Mouse (Mus musculus): ENCODE data around the gene Abcc2. TPM values are rescaled to one million over a fixed set of nuclear protein-coding genes. Genes with fewer than 3 reads are reported as not detected.
A peak's percentile ranks its signal among the peaks of the same experiment; 100 is the strongest.

Abcc2 gene
- polyA plus RNA-seq, 1 experiment from 2014 or later = 5.1 TPM

DNA sequence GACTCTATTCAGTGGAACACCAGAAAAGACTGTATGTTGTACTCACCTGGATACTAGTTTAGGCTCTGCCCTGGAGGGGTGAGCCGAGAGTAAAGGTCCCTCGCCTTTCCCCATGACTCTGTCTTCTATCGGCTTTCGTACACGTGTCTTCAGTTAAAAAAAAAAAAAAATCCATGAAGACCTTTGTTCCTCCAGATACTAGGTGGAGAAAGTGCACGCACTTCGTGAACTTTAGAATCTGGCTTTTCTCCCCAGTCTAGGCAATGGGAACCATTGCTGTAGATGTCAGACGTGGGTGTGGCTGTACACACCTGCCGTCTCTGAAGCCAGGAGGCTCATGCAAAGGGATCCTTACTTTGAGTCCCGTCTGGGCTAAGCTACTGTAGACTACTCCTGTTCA lies 31.3 kb downstream of the Abcc2 start:
- Histone ChIP-seq H3K4me1 (replicated peaks; ENCODE audit: control insufficient read depth, insufficient read depth, low read length) (no peaks in the 10 kb centered on the region; the same call in 1 of the 2 replicates), H3K36me3 (ENCODE audit: control insufficient read depth, insufficient read depth, low read length) (no peaks in the 10 kb centered on the region), H3K9me3 (ENCODE audit: control insufficient read depth, low read length) (no peaks in the 10 kb centered on the region), H3K27ac (ENCODE audit: low read depth, low read length) (no peak overlapping the region), H3K4me3 (ENCODE audit: low read depth, low read length) (no peak overlapping the region), H3K9ac (ENCODE audit: low read depth, low read length) (no peak overlapping the region), H3K4me2 (no peak overlapping the region), H3K27me3 (replicated peaks; ENCODE audit: control insufficient read depth, insufficient read depth, low read length) (no peaks in the 10 kb centered on the region)
- 87% methylated on average over 10 of the region's 10 CpGs for WGBS
- ATAC-seq (replicated peaks; ENCODE audit: low FRiP score) = no peak
- no peak for DNase-seq (ENCODE audit: low spot score)

DNA sequence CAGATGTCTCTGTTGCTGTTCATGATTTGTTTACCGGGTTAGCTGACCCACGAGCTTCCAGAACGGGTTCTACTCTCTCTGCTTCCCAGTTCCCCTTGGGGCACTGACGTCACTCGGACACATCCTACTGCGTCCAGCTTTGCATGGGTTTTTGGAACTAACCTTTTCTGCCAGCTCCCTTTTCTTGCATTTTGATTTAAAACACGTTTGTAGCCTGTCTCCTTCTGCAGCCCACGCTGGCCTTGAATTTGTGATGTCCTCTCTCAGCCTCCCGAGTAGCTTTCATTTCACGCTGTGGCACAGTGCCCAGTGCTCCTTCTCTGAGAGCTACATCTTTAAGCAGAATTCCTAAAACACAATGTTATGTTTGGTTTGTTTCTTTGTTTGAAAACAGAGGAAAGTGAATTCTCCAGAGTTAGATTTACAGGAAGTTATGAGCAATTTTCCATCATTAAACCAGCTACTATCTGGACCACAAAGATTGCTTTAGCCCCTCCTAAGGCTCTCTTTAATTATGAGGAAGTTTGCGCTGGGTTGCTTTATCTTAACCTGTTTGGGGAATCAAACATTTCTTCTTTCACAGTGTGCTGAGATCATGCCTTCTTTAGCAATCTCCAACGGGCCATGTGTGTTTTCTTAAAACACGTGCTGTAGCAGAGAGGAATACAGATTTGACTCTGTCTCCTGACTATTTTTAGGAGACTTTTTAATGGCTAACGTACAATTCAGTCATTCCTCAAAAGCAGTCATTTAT lies 33.8 kb downstream of the Abcc2 start:
- H3K9me3 ChIP-seq (ENCODE audit: control insufficient read depth, low read length) = no peaks in the 10 kb centered on the region
- H3K27me3 ChIP-seq (replicated peaks; ENCODE audit: control insufficient read depth, insufficient read depth, low read length) = no peaks in the 10 kb centered on the region
- H3K4me1 ChIP-seq (replicated peaks; ENCODE audit: control insufficient read depth, insufficient read depth, low read length) = no peaks in the 10 kb centered on the region
- WGBS = 61% methylated on average over 14 of the region's 14 CpGs
- no peak overlapping the region for H3K9ac ChIP-seq (ENCODE audit: low read depth, low read length)
- DNase-seq (ENCODE audit: low spot score) = no peak
- H3K36me3 ChIP-seq (ENCODE audit: control insufficient read depth, insufficient read depth, low read length) = no peaks in the 10 kb centered on the region
- no peak overlapping the region for H3K27ac ChIP-seq (ENCODE audit: low read depth, low read length)
- H3K4me2 ChIP-seq = no peak overlapping the region
- no peak overlapping the region for H3K4me3 ChIP-seq (ENCODE audit: low read depth, low read length)
- ATAC-seq (replicated peaks; ENCODE audit: low FRiP score) = no peak

DNA sequence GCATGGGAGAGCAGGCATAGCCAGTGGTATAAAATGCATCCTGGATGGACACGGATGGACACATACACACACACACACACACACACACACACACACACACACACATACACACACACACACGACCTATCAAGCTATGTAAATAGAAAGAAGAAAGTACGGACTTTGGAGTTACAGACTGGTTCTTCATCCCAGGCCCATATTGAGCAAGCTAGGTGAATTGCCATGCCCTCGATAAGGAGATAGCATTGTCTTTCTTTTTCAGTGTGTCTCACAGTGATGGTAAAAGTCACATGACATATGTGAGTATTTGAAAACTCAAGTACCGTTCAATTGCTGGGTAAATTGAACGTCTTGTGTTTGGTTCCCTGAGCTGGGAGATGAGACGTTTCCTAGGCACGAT lies 44.9 kb downstream of the Abcc2 start:
- Histone ChIP-seq H3K36me3 (ENCODE audit: control insufficient read depth, insufficient read depth, low read length) (no peaks in the 10 kb centered on the region), H3K4me3 (ENCODE audit: low read depth, low read length) (no peak overlapping the region), H3K4me1 (replicated peaks; ENCODE audit: control insufficient read depth, insufficient read depth, low read length) (no peaks in the 10 kb centered on the region), H3K9me3 (ENCODE audit: control insufficient read depth, low read length) (no peaks in the 10 kb centered on the region), H3K9ac (ENCODE audit: low read depth, low read length) (no peak overlapping the region), H3K27ac (ENCODE audit: low read depth, low read length) (no peak overlapping the region), H3K4me2 (no peak overlapping the region), H3K27me3 (replicated peaks; ENCODE audit: control insufficient read depth, insufficient read depth, low read length) (no peaks in the 10 kb centered on the region)
- ATAC-seq (replicated peaks; ENCODE audit: low FRiP score) = no peak
- no peak for DNase-seq (ENCODE audit: low spot score)
- 70% methylated on average over 8 of the region's 8 CpGs for WGBS

- no peaks in the 10 kb centered on the region for H3K9me3 ChIP-seq (ENCODE audit: control insufficient read depth, low read length)
- ATAC-seq (replicated peaks; ENCODE audit: low FRiP score) = no peak
- no peak overlapping the region; the same call in 1 of the 2 replicates for H3K4me2 ChIP-seq
- 31% methylated on average over 21 of the region's 21 CpGs for WGBS
- H3K9ac ChIP-seq (ENCODE audit: low read depth, low read length) = no peak overlapping the region
- no peak overlapping the region for H3K4me3 ChIP-seq (ENCODE audit: low read depth, low read length)
- H3K4me1 ChIP-seq (replicated peaks; ENCODE audit: control insufficient read depth, insufficient read depth, low read length) = no peaks in the 10 kb centered on the region
- no peak overlapping the region for H3K27ac ChIP-seq (ENCODE audit: low read depth, low read length)
- H3K36me3 ChIP-seq (ENCODE audit: control insufficient read depth, insufficient read depth, low read length) = no peaks in the 10 kb centered on the region
- no peaks in the 10 kb centered on the region for H3K27me3 ChIP-seq (replicated peaks; ENCODE audit: control insufficient read depth, insufficient read depth, low read length)
- peak; percentile 61 for DNase-seq (ENCODE audit: low spot score)
Measured at GRCm38 (mm10) chr19:43832425-43833069, 50.6 kb downstream of the Abcc2 start.

DNA sequence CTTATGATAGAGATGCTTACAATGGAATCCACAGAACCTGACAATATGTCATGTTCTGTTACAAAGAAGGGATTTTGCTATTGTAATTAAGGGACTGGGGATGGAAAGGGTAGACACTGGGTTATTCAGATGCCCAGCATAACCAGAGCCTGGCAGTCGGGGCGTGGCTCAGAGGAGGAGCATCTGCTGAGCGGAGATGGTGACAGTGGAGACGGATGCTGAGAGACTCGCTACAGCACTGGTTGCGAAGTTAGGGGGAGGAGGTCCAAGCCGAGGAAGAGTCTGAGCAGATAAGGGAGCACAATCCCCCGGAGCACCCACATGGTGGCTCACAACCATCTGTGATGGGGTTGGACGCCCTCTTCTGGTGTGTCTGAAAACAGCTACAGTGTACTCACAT lies 61.2 kb downstream of the Abcc2 start:
- Histone ChIP-seq H3K27me3 (replicated peaks; ENCODE audit: control insufficient read depth, insufficient read depth, low read length) (no peaks in the 10 kb centered on the region), H3K9ac (ENCODE audit: low read depth, low read length) (no peak overlapping the region), H3K4me3 (ENCODE audit: low read depth, low read length) (no peak overlapping the region), H3K4me2 (no peak overlapping the region), H3K9me3 (ENCODE audit: control insufficient read depth, low read length) (no peaks in the 10 kb centered on the region), H3K4me1 (replicated peaks; ENCODE audit: control insufficient read depth, insufficient read depth, low read length) (peaks cover 3% of the 10 kb centered on the region; the same call in 1 of the 2 replicates), H3K27ac (ENCODE audit: low read depth, low read length) (no peak overlapping the region), H3K36me3 (ENCODE audit: control insufficient read depth, insufficient read depth, low read length) (peaks cover 3% of the 10 kb centered on the region; the same call in 1 of the 2 replicates)
- DNase-seq (ENCODE audit: low spot score) (no peak), ATAC-seq (replicated peaks; ENCODE audit: low FRiP score) (no peak)
- WGBS = 75% methylated on average over 9 of the region's 9 CpGs

DNA sequence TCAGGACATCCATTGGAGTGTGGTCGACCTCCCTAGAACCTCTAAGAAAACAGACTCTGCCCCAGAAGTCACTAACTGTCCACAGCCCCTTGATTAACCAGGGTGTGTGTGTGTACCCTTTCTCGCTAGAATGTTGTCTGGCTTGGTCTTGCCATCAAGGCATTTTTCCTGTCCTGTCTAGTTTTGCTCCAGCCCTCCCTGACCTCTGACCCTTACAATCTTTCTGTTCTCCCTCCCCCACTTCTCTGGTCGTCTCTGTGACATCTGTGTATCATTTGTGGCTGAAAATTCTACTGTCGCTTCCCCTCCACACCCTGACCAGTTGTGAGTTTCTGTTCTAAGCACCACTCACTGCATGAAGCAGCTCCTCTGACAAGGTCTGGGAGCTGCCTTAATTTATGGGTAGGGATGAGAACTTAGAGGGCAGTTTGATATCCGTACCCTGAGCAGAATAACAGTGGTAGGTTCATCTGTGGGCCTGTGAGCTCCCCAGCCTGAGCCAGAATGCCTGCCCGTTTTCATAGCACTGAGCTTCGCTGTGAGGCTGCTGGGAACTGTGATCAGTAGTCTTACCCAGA lies 63.4 kb downstream of the Abcc2 start:
- ATAC-seq (replicated peaks; ENCODE audit: low FRiP score) (no peak), DNase-seq (ENCODE audit: low spot score) (no peak)
- Histone ChIP-seq H3K27me3 (replicated peaks; ENCODE audit: control insufficient read depth, insufficient read depth, low read length) (no peaks in the 10 kb centered on the region), H3K4me3 (ENCODE audit: low read depth, low read length) (no peak overlapping the region), H3K4me2 (no peak overlapping the region), H3K9me3 (ENCODE audit: control insufficient read depth, low read length) (no peaks in the 10 kb centered on the region), H3K4me1 (replicated peaks; ENCODE audit: control insufficient read depth, insufficient read depth, low read length) (peaks cover 3% of the 10 kb centered on the region; the same call in 1 of the 2 replicates), H3K27ac (ENCODE audit: low read depth, low read length) (no peak overlapping the region), H3K36me3 (ENCODE audit: control insufficient read depth, insufficient read depth, low read length) (peaks cover 13% of the 10 kb centered on the region), H3K9ac (ENCODE audit: low read depth, low read length) (no peak overlapping the region)
- 53% methylated on average over 7 of the region's 7 CpGs for WGBS

DNA sequence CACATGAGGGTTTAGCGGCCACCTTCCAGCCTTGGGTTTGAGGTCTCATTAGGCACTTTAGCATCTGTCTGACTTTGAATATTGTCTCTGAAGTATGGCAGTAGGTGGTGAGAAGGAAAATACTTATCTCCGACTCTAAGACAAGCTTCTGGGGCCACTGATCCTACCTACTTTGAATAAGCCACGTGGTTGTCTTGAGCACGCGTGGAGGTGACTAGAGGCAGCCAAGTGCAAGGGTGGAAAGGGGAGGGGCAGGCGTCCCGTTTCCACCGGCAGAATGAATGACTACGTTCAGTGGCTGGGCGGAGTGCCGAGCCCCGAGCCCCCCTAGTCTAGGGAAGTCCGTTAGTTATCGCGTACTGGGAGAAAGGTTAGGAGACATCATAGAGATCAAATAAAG lies 65.1 kb downstream of the Abcc2 start:
- Histone ChIP-seq H3K9ac (ENCODE audit: low read depth, low read length) (no peak overlapping the region), H3K4me1 (replicated peaks; ENCODE audit: control insufficient read depth, insufficient read depth, low read length) (peaks cover 3% of the 10 kb centered on the region; the same call in 1 of the 2 replicates), H3K9me3 (ENCODE audit: control insufficient read depth, low read length) (no peaks in the 10 kb centered on the region), H3K4me2 (no peak overlapping the region), H3K27me3 (replicated peaks; ENCODE audit: control insufficient read depth, insufficient read depth, low read length) (no peaks in the 10 kb centered on the region), H3K27ac (ENCODE audit: low read depth, low read length) (no peak overlapping the region), H3K4me3 (ENCODE audit: low read depth, low read length) (no peak overlapping the region), H3K36me3 (ENCODE audit: control insufficient read depth, insufficient read depth, low read length) (peaks cover 13% of the 10 kb centered on the region)
- DNase-seq (ENCODE audit: low spot score) = no peak
- no peak for ATAC-seq (replicated peaks; ENCODE audit: low FRiP score)
- WGBS = 93% methylated on average over 15 of the region's 15 CpGs

DNA sequence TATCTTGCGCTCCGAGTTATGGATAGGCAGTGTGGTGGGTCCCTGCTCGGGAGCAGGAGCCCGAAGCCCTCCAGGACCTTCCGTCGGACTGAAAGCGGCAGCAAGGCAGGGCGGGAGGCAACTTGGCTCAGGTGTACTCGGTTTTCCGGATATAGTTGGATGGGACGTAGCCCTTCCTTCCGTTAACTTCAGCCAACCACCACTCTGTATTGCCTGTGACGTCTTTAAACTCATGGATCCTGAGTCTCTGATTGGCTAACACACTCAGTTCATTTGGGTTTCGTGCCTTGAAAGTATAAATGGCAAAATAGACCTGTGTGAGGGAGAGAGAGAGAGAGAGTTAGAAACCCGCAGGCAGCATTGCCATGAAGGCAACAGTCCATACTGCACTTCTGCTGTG lies 66.0 kb downstream of the Abcc2 start:
- H3K27ac ChIP-seq (ENCODE audit: low read depth, low read length) = no peak overlapping the region
- no peaks in the 10 kb centered on the region for H3K27me3 ChIP-seq (replicated peaks; ENCODE audit: control insufficient read depth, insufficient read depth, low read length)
- H3K4me2 ChIP-seq = no peak overlapping the region
- WGBS = 90% methylated on average over 15 of the region's 15 CpGs
- peaks cover 13% of the 10 kb centered on the region for H3K36me3 ChIP-seq (ENCODE audit: control insufficient read depth, insufficient read depth, low read length)
- H3K9ac ChIP-seq (ENCODE audit: low read depth, low read length) = no peak overlapping the region
- H3K9me3 ChIP-seq (ENCODE audit: control insufficient read depth, low read length) = no peaks in the 10 kb centered on the region
- peaks cover 3% of the 10 kb centered on the region; the same call in 1 of the 2 replicates for H3K4me1 ChIP-seq (replicated peaks; ENCODE audit: control insufficient read depth, insufficient read depth, low read length)
- H3K4me3 ChIP-seq (ENCODE audit: low read depth, low read length) = no peak overlapping the region
- no peak for DNase-seq (ENCODE audit: low spot score)
- no peak for ATAC-seq (replicated peaks; ENCODE audit: low FRiP score)

All from liver, embryonic 11.5 days (tissue).